Mouse (Mus musculus) testis, postnatal 10 days (tissue): ENCODE data around the gene Trem2.
"Not testable (repeated sequence)": the region's sequence is repeated elsewhere in the genome, so short reads cannot be mapped to it uniquely, and the experiment has no call there.

Source experiments
- DNase-seq: peaks from one replicate; pipeline ENCODE4 v3.0.0; 2021; ENCODE audit warnings: low spot score

Trem2 gene

GRCm38 (mm10) chr17:48350681-48351193 is 4.5 kb downstream of the Trem2 start:
- no peak for DNase-seq

DNA sequence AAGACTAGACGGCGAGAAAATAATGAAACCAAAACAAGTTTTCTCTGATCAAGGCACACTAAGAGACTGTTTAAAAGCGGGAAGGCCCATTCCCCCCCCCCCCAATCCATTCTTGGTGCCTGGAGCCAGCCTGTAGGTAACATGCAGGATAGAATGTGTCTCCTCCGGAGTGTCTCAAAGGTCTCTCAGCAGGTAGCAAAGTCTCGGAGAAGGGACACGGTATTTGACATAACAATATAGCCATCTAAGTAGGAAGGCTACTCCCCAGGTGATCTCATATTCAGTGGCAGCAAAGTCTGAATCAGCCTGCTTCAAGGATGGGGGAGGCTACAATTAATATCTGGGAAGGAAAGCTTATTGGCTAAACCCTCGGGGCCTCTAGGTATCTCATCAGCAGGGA is 6.8 kb downstream of the Trem2 start:
- DNase-seq = not testable (repeated sequence)

- DNase-seq = no peak
Observed at GRCm38 (mm10) chr17:48355822-48356221, 9.6 kb downstream of the Trem2 start.

DNA sequence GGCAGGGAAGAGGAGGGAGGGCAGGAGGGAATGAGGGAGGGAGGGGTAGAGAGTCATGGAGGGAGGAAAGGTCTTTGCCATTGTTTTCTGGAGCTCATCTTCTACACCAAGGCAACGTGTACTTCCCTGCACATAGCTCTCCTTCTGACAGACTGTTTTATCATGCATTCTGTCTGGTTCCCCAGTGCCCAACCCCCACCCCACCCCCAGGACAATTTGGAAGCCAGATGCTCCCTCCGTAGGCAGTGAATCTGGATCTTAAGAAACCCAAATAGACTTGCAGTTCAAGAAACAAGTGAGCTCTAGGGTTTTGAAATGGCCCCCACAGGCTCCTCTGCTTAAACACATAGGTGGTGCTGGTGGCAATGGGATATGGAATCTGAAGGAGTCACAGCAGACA is 11.7 kb downstream of the Trem2 start:
- no peak for DNase-seq

GRCm38 (mm10) chr17:48359616-48360015 is 13.4 kb downstream of the Trem2 start, which contains the start of gene Treml1:
Gene Treml1 (plus strand): TSS chr17:48359916.
- no peak for DNase-seq

- no peak for DNase-seq
Observed at GRCm38 (mm10) chr17:48360462-48360861, 14.3 kb downstream of the Trem2 start.

DNA sequence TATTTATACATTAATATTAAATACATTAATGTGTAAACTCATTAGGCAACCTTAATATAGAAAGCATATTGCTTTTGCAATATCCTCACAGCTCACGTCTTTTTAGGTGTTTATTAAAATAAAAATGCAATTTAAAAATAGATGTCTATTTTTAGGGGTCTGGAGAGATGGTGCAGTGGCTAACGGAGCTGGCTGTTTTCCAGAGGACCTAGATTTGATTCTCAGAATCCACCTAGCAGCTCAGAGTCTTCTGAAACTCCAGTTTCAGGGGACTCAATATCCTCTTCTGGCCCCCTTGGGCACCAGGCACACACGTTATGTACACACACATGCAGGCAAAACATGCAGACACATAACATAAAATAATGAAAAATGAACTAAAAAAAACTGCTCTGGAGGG is 16.1 kb downstream of the Trem2 start:
- no peak for DNase-seq

DNA sequence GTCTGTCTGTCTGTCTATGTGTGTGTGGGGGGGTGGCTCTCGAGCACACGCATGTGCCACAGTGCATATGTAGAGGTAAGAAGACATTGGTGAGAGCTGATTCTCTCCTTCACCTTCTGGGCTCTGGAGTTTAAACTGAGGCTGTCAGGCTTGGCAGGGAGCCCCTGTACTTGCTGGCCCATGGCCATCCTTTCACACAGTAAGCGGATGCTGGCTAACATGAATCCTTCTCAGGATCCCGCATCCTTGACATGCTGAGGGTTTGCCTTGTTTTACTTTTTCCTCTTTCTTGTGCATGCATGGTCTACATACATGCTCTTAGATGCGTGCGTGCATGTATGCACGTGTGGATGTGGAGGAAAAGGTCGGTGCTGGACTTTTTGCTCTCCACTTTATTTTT is 16.8 kb downstream of the Trem2 start:
- peak; percentile 55 for DNase-seq

- DNase-seq = peak; percentile 28
Observed at GRCm38 (mm10) chr17:48363421-48363965, 17.3 kb downstream of the Trem2 start.

GRCm38 (mm10) chr17:48365511-48366155 is 19.4 kb downstream of the Trem2 start:
- DNase-seq = no peak

- no peak for DNase-seq
Observed at GRCm38 (mm10) chr17:48366806-48367205, 20.6 kb downstream of the Trem2 start.

GRCm38 (mm10) chr17:48371621-48372020 is 25.4 kb downstream of the Trem2 start:
- DNase-seq = no peak

DNA sequence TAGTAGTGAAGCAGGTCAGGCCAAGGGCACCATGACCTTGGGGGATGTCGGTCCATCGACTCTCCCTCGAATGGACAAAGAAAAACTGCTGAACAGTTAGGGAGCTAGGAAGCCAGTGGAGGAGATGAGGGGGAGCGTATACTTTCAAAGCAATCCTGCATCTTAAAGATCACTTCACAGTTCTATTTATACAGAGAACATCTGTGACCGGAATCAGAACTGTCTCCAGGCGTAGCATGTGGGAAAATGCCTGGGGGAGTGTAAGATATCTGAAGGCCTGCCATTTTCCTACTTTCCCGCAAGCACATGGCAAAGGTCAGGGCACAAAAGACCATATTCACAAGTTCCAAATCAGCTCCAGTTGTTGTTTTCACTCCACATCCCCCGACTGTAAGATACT is 26.8 kb downstream of the Trem2 start:
- DNase-seq = no peak

DNA sequence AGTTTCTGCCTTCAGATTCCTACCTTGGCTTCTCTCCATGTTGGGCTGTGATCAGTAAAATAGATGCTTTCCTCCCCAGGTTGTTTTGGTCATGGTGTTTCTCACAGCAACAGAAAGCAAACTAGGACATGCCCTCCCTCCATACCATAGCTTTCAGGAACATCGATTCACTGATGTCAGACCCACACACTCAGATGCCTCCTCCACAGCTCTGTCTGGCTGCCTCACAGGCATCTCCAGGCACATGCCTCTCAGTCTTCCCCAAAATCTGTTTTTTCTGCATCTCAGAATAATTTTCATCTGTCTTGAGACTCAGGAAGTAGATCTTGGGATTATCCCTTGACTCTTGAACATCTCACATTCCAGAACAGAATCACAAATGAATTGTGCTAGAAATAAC is 29.9 kb downstream of the Trem2 start:
- no peak for DNase-seq

- no peak for DNase-seq
Observed at GRCm38 (mm10) chr17:48379050-48379449, 32.8 kb downstream of the Trem2 start.

- no peak for DNase-seq
Observed at GRCm38 (mm10) chr17:48385786-48386461, 39.7 kb downstream of the Trem2 start.

- DNase-seq = no peak
Observed at GRCm38 (mm10) chr17:48388666-48389065, 42.5 kb downstream of the Trem2 start.

DNA sequence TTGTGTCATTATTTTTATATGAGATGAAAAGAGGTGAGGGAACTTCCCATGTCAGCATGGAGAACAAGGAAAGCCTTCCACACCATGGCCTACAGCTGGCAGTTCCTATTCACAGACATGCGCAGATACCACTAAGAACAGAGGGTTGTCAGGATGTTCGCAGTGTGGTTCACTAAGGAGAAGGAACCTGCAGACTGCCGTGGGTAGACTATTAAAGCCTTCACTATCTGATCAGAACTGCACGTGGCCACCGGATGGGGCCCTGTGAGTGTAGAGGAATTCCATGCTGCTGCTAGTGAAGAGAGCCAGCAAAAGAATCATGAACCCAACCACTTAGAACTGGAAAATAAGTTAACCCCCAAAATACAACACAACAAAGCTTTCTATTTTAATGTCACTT is 43.2 kb downstream of the Trem2 start:
- no peak for DNase-seq

DNA sequence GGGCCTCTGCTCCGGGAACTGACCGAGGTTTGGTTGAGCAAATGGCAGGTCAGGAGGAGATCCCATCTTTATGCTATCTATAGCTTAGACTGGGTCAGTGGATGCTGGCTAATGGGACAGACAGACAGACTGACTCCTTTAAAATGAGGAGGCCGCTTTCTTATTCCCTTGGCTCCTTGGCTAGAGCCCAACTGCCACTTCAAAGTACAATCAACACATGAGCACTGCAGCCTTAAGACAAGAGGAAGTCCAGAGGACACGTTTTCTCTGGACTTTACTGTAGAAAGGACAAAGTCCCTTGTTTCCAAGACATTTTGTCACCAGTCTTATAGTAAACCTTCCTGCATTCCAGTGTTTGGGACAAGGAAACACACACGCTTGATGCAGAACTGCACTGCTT is 45.2 kb downstream of the Trem2 start:
- no peak for DNase-seq

GRCm38 (mm10) chr17:48392616-48393015 is 46.4 kb downstream of the Trem2 start:
- DNase-seq = no peak

DNA sequence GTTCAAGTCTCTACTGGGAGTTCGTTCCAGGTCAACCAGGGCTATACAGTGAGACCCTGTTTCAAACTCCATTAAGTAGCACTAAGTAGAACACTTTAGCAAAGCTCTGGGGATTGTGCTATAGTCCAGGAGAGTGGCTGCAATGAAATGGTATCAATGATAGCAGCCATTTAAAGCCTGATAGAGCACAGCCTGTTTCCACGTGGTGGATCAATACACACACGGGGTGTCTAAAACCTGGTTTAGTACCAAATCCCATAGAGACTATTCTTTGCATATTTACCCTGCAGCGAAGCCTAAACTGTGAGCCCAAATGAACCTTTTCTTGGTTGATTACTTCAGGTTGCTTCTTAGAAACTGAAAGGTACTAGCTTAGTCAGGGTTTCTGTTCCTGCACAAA is 55.5 kb downstream of the Trem2 start:
- DNase-seq = no peak

GRCm38 (mm10) chr17:48402751-48403150 is 56.5 kb downstream of the Trem2 start:
- no peak for DNase-seq
